Mouse (Mus musculus) embryonic facial prominence, embryonic 13.5 days (tissue): Measurements from ENCODE around the gene Mfsd8. TPM values are rescaled to one million over a fixed set of nuclear protein-coding genes. Genes with fewer than 3 reads are reported as not detected.
A peak's percentile ranks its signal among the peaks of the same experiment; 100 is the strongest.

Experiments
- ATAC-seq: fragments of 200-750 bp; cut with Nextera tagmentation; 2 replicates; pipeline ENCODE4 v1.8.0; 2017; ENCODE audit warnings: low read depth; ENCODE audit not compliant: insufficient number of reproducible peaks, insufficient read depth, low FRiP score, low TSS enrichment
- H3K27ac ChIP-seq: fragments of 300-500 bp; sonication (generic); 2 replicates; pipeline ENCODE4 v1.5.1; 2015; ENCODE audit warnings: moderate library complexity, mild to moderate bottlenecking, inconsistent platforms
- H3K27me3 ChIP-seq: fragments of 300-500 bp; sonication (generic); 2 replicates; pipeline ENCODE4 v1.6.1; 2015; ENCODE audit warnings: mild to moderate bottlenecking, inconsistent platforms
- H3K36me3 ChIP-seq: fragments of 300-500 bp; sonication (generic); 2 replicates; pipeline ENCODE4 v1.6.1; 2015; ENCODE audit warnings: mild to moderate bottlenecking, inconsistent platforms
- H3K4me1 ChIP-seq: fragments of 300-500 bp; sonication (generic); 2 replicates; pipeline ENCODE4 v1.6.1; 2015; ENCODE audit warnings: inconsistent platforms
- H3K4me2 ChIP-seq: fragments of 300-500 bp; sonication (generic); 2 replicates; pipeline ENCODE4 v1.6.1; 2015; ENCODE audit warnings: moderate library complexity, mild to moderate bottlenecking, inconsistent platforms
- H3K4me3 ChIP-seq: fragments of 300-500 bp; sonication (generic); 2 replicates; pipeline ENCODE4 v1.5.1; 2015; ENCODE audit warnings: mild to moderate bottlenecking, inconsistent platforms
- H3K9ac ChIP-seq: fragments of 300-500 bp; sonication (generic); 2 replicates; pipeline ENCODE4 v1.6.1; 2015; ENCODE audit warnings: mild to moderate bottlenecking, inconsistent platforms
- H3K9me3 ChIP-seq: fragments of 300-500 bp; sonication (generic); 2 replicates; pipeline ENCODE4 v1.6.1; 2016; ENCODE audit warnings: inconsistent platforms
- WGBS: fragments of 180-500 bp; shearing (Covaris S2); methylation state at CpG from one replicate; pipeline ENCODE4 v1.1.7; 2015; ENCODE audit warnings: mixed read lengths; 5-methylcytosine and 5-hydroxymethylcytosine counted together
- polyA plus RNA-seq: library from polyadenylated mRNA; unstranded; fragments of >200 nt; fragmentation: Nextera tagmentation; extraction: Ambion mirVana; gene quantifications from 2 replicates; pipeline ENCODE4 v1.2.1, GENCODE M21; 2015

Mfsd8 gene
- polyA plus RNA-seq, 1 experiment from 2014 or later, result 11.0 TPM

DNA sequence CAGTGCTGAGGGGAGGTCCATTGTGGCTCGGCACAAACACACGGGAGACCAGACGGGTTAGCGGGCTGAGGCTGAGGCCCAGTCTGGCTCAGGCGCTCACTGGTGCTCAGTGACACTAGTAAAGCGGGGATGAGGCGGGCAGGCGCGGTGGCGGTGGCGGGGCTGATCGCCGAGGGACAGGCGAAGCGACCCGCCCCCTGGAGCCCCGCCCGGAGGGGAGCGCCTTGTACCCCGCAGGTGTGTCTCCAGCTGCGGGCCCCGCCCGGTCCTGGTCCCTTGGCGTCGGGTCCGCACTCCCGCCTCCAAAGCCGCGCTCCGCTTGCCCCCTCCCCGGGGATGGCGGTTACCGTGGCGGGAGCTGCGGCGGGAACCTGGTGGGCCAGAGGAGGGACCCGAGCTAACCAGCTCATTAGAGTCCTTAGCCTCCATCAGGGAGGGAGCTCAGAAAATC lies 46.3 kb downstream of the Mfsd8 start:
- Histone ChIP-seq H3K36me3 (peaks cover 10% of the 10 kb centered on the region), H3K27me3 (no peaks in the 10 kb centered on the region), H3K4me3 (peak overlapping the region; percentile 95), H3K4me2 (peak overlapping the region; percentile 93), H3K4me1 (peaks cover 17% of the 10 kb centered on the region), H3K9ac (peak overlapping the region; percentile 91), H3K9me3 (no peaks in the 10 kb centered on the region), H3K27ac (peak overlapping the region; percentile 82)
- ATAC-seq, result peak; percentile 76
- WGBS, result under 1% methylated on average over 37 of the region's 37 CpGs

DNA sequence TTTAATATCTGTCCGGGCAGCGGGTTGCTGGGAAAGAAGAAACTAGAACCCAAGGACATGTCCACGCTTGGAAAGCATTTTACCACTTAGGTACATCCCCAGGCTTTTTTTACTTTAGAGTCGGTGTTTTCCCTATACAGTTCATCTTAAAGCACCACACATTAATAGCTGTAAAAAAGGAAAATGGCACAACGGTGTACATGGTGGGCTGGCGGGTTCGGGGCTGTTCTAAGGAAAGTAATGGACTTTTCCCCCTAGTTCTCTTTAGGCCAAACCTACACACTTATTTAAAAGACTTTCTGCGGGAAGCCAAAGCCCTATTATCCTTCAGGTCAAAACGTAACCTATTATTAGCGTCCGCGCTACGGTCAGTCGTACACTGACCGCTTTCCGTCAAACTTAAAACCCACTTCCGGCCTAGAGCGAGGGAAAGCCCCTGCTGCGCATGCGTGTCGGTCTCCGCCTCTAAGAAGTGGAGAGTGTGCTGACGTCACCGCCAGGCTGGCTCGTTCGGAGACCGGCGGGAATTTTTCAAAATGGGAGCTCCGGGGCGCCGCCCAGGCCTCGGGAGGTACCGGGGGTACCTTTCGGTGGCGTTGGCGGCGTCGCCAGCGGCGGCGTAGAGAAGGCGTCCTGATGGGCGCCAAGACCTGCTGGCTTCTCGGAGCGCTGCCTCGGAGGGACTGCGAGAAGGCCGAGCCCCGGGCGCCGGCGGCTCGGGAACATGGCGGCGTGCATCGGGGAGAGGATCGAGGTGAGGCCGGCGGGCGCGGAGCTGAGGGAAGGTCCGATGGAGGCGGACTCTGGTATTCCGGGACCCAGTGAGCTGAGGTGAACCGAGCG lies 46.9 kb downstream of the Mfsd8 start, which contains the start of gene Plk4:
TSS of gene Plk4 (plus strand) at position 490 of the 843 bp plus-strand sequence.
- ATAC-seq, result peak; percentile 87
- WGBS, result 2% methylated on average over 66 of the region's 66 CpGs
- Histone ChIP-seq H3K27ac (peak within 1 kb of the TSS; percentile 82), H3K4me1 (peaks cover 17% of the 10 kb centered on the region), H3K27me3 (no peaks in the 10 kb centered on the region), H3K4me2 (peak within 1 kb of the TSS; percentile 93), H3K9me3 (no peaks in the 10 kb centered on the region), H3K4me3 (peak within 1 kb of the TSS; percentile 95), H3K36me3 (peaks cover 3% of the 10 kb centered on the region; the same call in 1 of the 2 replicates), H3K9ac (peak within 1 kb of the TSS; percentile 91)

DNA sequence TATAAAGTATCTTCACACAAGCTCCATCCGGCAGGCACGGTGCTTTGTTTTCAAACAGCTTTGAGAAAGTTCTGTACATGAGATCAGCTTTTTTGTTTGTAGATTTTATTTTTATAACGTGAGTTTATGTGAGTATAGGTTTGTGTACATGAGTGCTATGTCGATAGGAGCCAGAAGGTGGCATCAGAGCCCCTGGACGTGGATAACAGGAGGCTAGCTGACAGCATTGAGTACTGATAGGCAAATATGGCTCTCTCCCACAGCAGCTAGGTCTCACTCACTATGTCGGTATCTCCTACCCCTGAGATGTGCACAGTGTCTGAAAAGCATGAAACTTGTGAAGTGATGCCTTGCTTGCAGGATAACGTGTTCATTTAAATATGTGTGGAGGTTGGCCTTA lies 48.2 kb downstream of the Mfsd8 start:
- H3K9me3 ChIP-seq, result no peaks in the 10 kb centered on the region
- H3K4me1 ChIP-seq, result peaks cover 17% of the 10 kb centered on the region
- H3K36me3 ChIP-seq, result peaks cover 3% of the 10 kb centered on the region; the same call in 1 of the 2 replicates
- no peak overlapping the region for H3K4me2 ChIP-seq
- WGBS, result 39% methylated on average over 7 of the region's 7 CpGs
- no peak overlapping the region for H3K27ac ChIP-seq
- no peaks in the 10 kb centered on the region for H3K27me3 ChIP-seq
- H3K9ac ChIP-seq, result no peak overlapping the region
- H3K4me3 ChIP-seq, result no peak overlapping the region
- no peak for ATAC-seq

DNA sequence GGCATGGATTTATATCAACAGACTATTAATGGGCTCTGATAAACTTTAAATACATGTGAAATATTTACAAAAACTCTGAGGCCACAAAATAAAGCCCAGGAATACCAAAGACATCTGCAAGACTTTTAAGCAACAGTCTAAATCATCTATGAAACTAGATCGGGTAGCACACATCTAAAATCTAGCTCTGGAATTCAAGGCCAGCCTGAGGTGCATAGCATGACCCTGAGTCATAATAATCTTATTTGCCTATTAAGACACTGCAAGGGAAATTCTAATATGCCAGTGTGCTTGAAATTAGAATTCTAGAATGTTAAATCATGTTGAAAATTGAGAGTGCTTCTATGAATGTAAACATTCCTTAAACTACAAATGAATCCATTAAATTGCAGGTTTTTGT lies 48.6 kb downstream of the Mfsd8 start:
- 57% methylated on average over 1 of the region's 1 CpGs for whole genome bisulfite sequencing
- Histone ChIP-seq H3K4me3 (no peak overlapping the region), H3K4me2 (no peak overlapping the region), H3K9ac (no peak overlapping the region), H3K4me1 (peaks cover 17% of the 10 kb centered on the region), H3K27ac (no peak overlapping the region), H3K36me3 (peaks cover 3% of the 10 kb centered on the region; the same call in 1 of the 2 replicates), H3K27me3 (no peaks in the 10 kb centered on the region), H3K9me3 (no peaks in the 10 kb centered on the region)
- ATAC-seq, result no peak

DNA sequence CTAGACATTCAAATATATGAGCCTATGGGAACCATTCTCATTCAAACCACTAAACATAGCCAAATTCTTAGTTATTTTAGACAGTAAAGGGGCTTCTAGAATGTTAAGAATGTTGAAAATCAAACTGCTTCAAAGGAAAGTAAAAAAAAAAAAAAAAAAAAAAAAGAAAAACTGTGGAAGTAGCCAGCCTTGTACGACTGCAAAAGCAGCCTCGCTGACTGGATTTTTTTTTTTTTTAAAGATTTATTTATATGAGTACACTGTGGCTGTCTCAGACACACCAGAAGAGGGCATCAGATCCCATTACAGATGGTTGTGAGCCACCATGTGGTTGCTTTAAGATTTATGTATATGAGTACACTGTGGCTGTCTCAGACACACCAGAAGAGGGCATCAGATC lies 52.9 kb downstream of the Mfsd8 start:
- ATAC-seq, result no peak
- H3K4me3 ChIP-seq, result no peak overlapping the region
- H3K36me3 ChIP-seq, result no peaks in the 10 kb centered on the region
- no peak overlapping the region for H3K9ac ChIP-seq
- no peak overlapping the region for H3K4me2 ChIP-seq
- 79% methylated on average over 2 of the region's 2 CpGs for WGBS
- no peak overlapping the region for H3K27ac ChIP-seq
- H3K4me1 ChIP-seq, result no peaks in the 10 kb centered on the region
- no peaks in the 10 kb centered on the region for H3K27me3 ChIP-seq
- H3K9me3 ChIP-seq, result no peaks in the 10 kb centered on the region

Other genes starting within 250 kb of the Mfsd8 start
- 0.23 and 0.25 TPM in 2 replicates for gene Slc25a31, start 138.0 kb downstream of the Mfsd8 start, polyA plus RNA-seq
- 5.1 and 8.1 TPM in 2 replicates for gene Hspa4l, start 102.4 kb downstream of the Mfsd8 start, polyA plus RNA-seq
- 51.8 and 54.9 TPM in 2 replicates for gene Plk4, start 46.9 kb downstream of the Mfsd8 start, polyA plus RNA-seq
- gene Abhd18, start 84 bp upstream of the Mfsd8 start, polyA plus RNA-seq, result 11.3 and 12.8 TPM in 2 replicates
- 0.17 and 0.40 TPM in 2 replicates for gene 1700034I23Rik, start 55.7 kb upstream of the Mfsd8 start, polyA plus RNA-seq
- gene Larp1b, start 102.9 kb upstream of the Mfsd8 start, polyA plus RNA-seq, result 0.65 and 0.96 TPM in 2 replicates
- 41.7 and 44.5 TPM in 2 replicates for gene Pgrmc2, start 236.2 kb upstream of the Mfsd8 start, polyA plus RNA-seq